Mouse (Mus musculus) erythroblast, embryonic 14.5 days (primary cell): ENCODE data around the gene A530016L24Rik.

ENCODE experiments used
- GATA1 ChIP-seq: IDR thresholded peaks from 2 replicates; pipeline ENCODE4 v1.6.1; 2012; ENCODE audit warnings: low read length, inconsistent platforms, mixed read lengths
- TAL1 ChIP-seq: IDR thresholded peaks from 3 replicates; pipeline ENCODE4 v1.6.1; 2012; ENCODE audit warnings: low read length, inconsistent platforms, mixed read lengths

- TF ChIP-seq TAL1 = no peak
- TF ChIP-seq GATA1 = no peak
Measured at GRCm38 (mm10) chr12:112518105-112518504, 28.9 kb downstream of the A530016L24Rik start.
